Mouse (Mus musculus) embryonic stem cell, embryonic (primary cell): ENCODE results near the gene Spib.

Source experiments
- CTCF ChIA-PET, 4 experiments: fragments of 300-600 bp in 2 of 4; fragments of 350-600 bp in 2 of 4; sonication (Branson Sonifier 250); formaldehyde crosslinking; loops; one replicate each; lab custom pipeline; 2022; ENCODE audit warnings: inconsistent platforms in 2 of 4; lab: Charles Lee
- POLR2A ChIA-PET, 4 experiments: fragments of 300-600 bp in 2 of 4; fragments of 350-600 bp in 2 of 4; sonication (Branson Sonifier 250); formaldehyde crosslinking; loops; one replicate each; lab custom pipeline; 2022; ENCODE audit warnings: antibody characterized with exemption in 4 of 4, inconsistent platforms in 1 of 4; lab: Charles Lee

The Spib gene

GRCm38 (mm10) chr7:44531946-44532732, at the start of gene Spib:
Spib (minus strand) TSS chr7:44532071.
- POLR2A ChIA-PET, result interaction anchor here in 3 of 4 experiments (0.5 to 2.1 kb wide), 10 partner anchors 10 to 112 kb away, joined by 3 to 12 read pairs (median 3); partner anchors contain the start of genes Nr1h2 (in 1 of the 3) and Pold1 (in 1 of the 3)
- CTCF ChIA-PET, result interaction anchor here in 3 of 4 experiments (0.5 to 6.6 kb wide), 6 partner anchors 10 to 72 kb away, joined by 3 to 43 read pairs (median 4); partner anchors contain the start of gene Pold1 (in 1 of the 3)

GRCm38 (mm10) chr7:44581637-44582036, 49.8 kb upstream of the Spib start:
- ChIA-PET POLR2A (interaction anchor here (0.5 to 2.0 kb wide), 10 partner anchors 9 to 239 kb away, joined by 3 to 9 read pairs (median 4); partner anchors contain the start of genes Kcnc3 (in 2 of the 4) and Napsa (in 1 of the 4)), CTCF (interaction anchor here in 2 of 4 experiments (0.8 to 1.3 kb wide), 4 partner anchors 8 to 60 kb away, joined by 3 to 4 read pairs (median 3); no protein-coding TSS in a partner anchor)

- CTCF ChIA-PET, result interaction anchor here (0.6 to 2.5 kb wide), 18 partner anchors 8 to 679 kb away, joined by 3 to 11 read pairs (median 4); partner anchors contain the start of genes Nr1h2 (in 2 of the 4) and Kcnc3 (in 1 of the 4)
Observed at GRCm38 (mm10) chr7:44576333-44576844, 44.5 kb upstream of the Spib start.

GRCm38 (mm10) chr7:44572956-44573484, 41.1 kb upstream of the Spib start:
- POLR2A ChIA-PET, result interaction anchor here in 2 of 4 experiments (0.7 to 3.2 kb wide), 2 partner anchors 17 to 49 kb away, joined by 4 to 19 read pairs; partner anchors contain the start of gene Kcnc3 (in 1 of the 2)
- CTCF ChIA-PET, result no interaction called here

More at GRCm38 (mm10) chr7:44576333-44576844, 44.5 kb upstream of the Spib start:
- POLR2A ChIA-PET, result interaction anchor here (0.6 to 1.3 kb wide), 14 partner anchors 9 to 79 kb away, joined by 3 to 7 read pairs (median 4); partner anchors contain the start of gene Kcnc3 (in 2 of the 4)

- POLR2A ChIA-PET, result interaction anchor here in 3 of 4 experiments (0.7 to 3.2 kb wide), 9 partner anchors 10 to 58 kb away, joined by 3 to 19 read pairs (median 5); partner anchors contain the start of gene Kcnc3 (in 1 of the 3)
Observed at GRCm38 (mm10) chr7:44572213-44572701, 40.4 kb upstream of the Spib start, which contains the start of gene Napsa. Napsa (plus strand) TSS chr7:44572380.

GRCm38 (mm10) chr7:44571811-44572210, 39.9 kb upstream of the Spib start:
- POLR2A ChIA-PET, result interaction anchor here in 3 of 4 experiments (0.6 to 3.2 kb wide), 12 partner anchors 10 to 244 kb away, joined by 3 to 19 read pairs (median 4); partner anchors contain the start of genes Il4i1 (in 1 of the 3), Kcnc3 (in 1 of the 3), Nup62 (in 1 of the 3) and Syt3 (in 1 of the 3)
- CTCF ChIA-PET, result interaction anchor here (0.6 to 1.7 kb wide), 11 partner anchors 9 to 82 kb away, joined by 3 to 8 read pairs (median 4); no protein-coding TSS in a partner anchor

More at GRCm38 (mm10) chr7:44572213-44572701, 40.4 kb upstream of the Spib start, which contains the start of gene Napsa:
- CTCF ChIA-PET, result interaction anchor here in 2 of 4 experiments (0.6 to 1.7 kb wide), 2 partner anchors 10 to 81 kb away, joined by 5 to 8 read pairs; no protein-coding TSS in a partner anchor

- ChIA-PET POLR2A (interaction anchor here in 3 of 4 experiments (0.5 to 3.2 kb wide), 20 partner anchors 10 to 245 kb away, joined by 3 to 19 read pairs (median 4); partner anchors contain the start of genes Emc10 (in 1 of the 3), Fam71e1 (in 1 of the 3), Il4i1 (in 1 of the 3) and Kcnc3 (in 1 of the 3)), CTCF (interaction anchor here in 3 of 4 experiments (0.6 to 1.7 kb wide), 20 partner anchors 10 to 131 kb away, joined by 3 to 8 read pairs (median 3); partner anchors contain the start of gene Pold1 (in 1 of the 3))
Observed at GRCm38 (mm10) chr7:44570989-44571388, 39.1 kb upstream of the Spib start.

GRCm38 (mm10) chr7:44568803-44569202, 36.9 kb upstream of the Spib start:
- ChIA-PET CTCF (no interaction called here), POLR2A (interaction anchor here in 3 of 4 experiments (0.9 to 2.3 kb wide), 15 partner anchors 15 to 194 kb away, joined by 3 to 9 read pairs (median 4); partner anchors contain the start of genes Kcnc3 (in 2 of the 3), Nr1h2 (in 2 of the 3), Emc10 (in 1 of the 3) and Fam71e1 (in 1 of the 3))

- POLR2A ChIA-PET, result interaction anchor here in 2 of 4 experiments (0.5 to 0.7 kb wide), 2 partner anchors 44 to 55 kb away, joined by 3 to 10 read pairs; no protein-coding TSS in a partner anchor
- CTCF ChIA-PET, result interaction anchor here in 2 of 4 experiments (0.6 to 1.3 kb wide), 2 partner anchors 38 to 697 kb away, joined by 3 to 4 read pairs; no protein-coding TSS in a partner anchor
Observed at GRCm38 (mm10) chr7:44565414-44565813, 33.5 kb upstream of the Spib start.

- CTCF ChIA-PET, result interaction anchor here in 3 of 4 experiments (0.6 to 1.6 kb wide), 6 partner anchors 12 to 78 kb away, joined by 3 to 13 read pairs (median 4); no protein-coding TSS in a partner anchor
Observed at GRCm38 (mm10) chr7:44564486-44564885, 32.6 kb upstream of the Spib start.

GRCm38 (mm10) chr7:44563284-44563683, 31.4 kb upstream of the Spib start:
- CTCF ChIA-PET, result interaction anchor here in 2 of 4 experiments (0.6 to 1.6 kb wide), 7 partner anchors 41 to 130 kb away, joined by 3 to 13 read pairs (median 4); no protein-coding TSS in a partner anchor
- POLR2A ChIA-PET, result interaction anchor here in 3 of 4 experiments (0.6 to 1.0 kb wide), 5 partner anchors 27 to 1021 kb away, joined by 3 to 6 read pairs (median 5); partner anchors contain the start of gene Kcnc3 (in 1 of the 3)

More at GRCm38 (mm10) chr7:44564486-44564885, 32.6 kb upstream of the Spib start:
- POLR2A ChIA-PET, result interaction anchor here in 2 of 4 experiments (0.6 to 1.3 kb wide), 4 partner anchors 11 to 222 kb away, joined by 3 to 4 read pairs (median 4); partner anchors contain the start of gene Nr1h2 (in 1 of the 2)

GRCm38 (mm10) chr7:44560435-44561400, 28.8 kb upstream of the Spib start:
- CTCF ChIA-PET, result interaction anchor here (0.5 to 3.3 kb wide), 55 partner anchors 9 to 916 kb away, joined by 3 to 28 read pairs (median 4); partner anchors contain the start of genes Pold1 (in 2 of the 4), 1700028J19Rik (in 1 of the 4), 2410002F23Rik (in 1 of the 4) and Emc10 (in 1 of the 4)
- POLR2A ChIA-PET, result interaction anchor here in 3 of 4 experiments (0.6 to 2.4 kb wide), 25 partner anchors 11 to 369 kb away, joined by 3 to 11 read pairs (median 3); partner anchors contain the start of genes Emc10 (in 2 of the 3), Fam71e1 (in 2 of the 3), Kcnc3 (in 2 of the 3) and Pold1 (in 2 of the 3)

- CTCF ChIA-PET, result interaction anchor here in 1 of 4 experiments (0.6 kb wide), 1 partner anchor 17 kb away, joined by 6 read pairs; no protein-coding TSS in a partner anchor
- POLR2A ChIA-PET, result interaction anchor here in 1 of 4 experiments (1.0 to 1.6 kb wide), 2 partner anchors 9 to 33 kb away, joined by 4 read pairs; partner anchors contain the start of genes Kcnc3 and Pold1
Observed at GRCm38 (mm10) chr7:44557629-44558028, 25.8 kb upstream of the Spib start.

GRCm38 (mm10) chr7:44553826-44554225, 22.0 kb upstream of the Spib start, which contains the start of gene Nr1h2:
Nr1h2 (minus strand) TSS chr7:44553951.
- POLR2A ChIA-PET, result interaction anchor here in 3 of 4 experiments (0.6 to 4.2 kb wide), 32 partner anchors 10 to 432 kb away, joined by 3 to 23 read pairs (median 3); partner anchors contain the start of genes Il4i1 (in 2 of the 3), Kcnc3 (in 2 of the 3), Nup62 (in 2 of the 3) and Emc10 (in 1 of the 3)
- CTCF ChIA-PET, result interaction anchor here in 3 of 4 experiments (0.6 to 1.6 kb wide), 13 partner anchors 18 to 269 kb away, joined by 3 to 5 read pairs (median 3); partner anchors contain the start of genes Emc10 (in 1 of the 3) and Fam71e1 (in 1 of the 3)
